Mouse (Mus musculus): ENCODE measurements around the gene Slit3.

DNA sequence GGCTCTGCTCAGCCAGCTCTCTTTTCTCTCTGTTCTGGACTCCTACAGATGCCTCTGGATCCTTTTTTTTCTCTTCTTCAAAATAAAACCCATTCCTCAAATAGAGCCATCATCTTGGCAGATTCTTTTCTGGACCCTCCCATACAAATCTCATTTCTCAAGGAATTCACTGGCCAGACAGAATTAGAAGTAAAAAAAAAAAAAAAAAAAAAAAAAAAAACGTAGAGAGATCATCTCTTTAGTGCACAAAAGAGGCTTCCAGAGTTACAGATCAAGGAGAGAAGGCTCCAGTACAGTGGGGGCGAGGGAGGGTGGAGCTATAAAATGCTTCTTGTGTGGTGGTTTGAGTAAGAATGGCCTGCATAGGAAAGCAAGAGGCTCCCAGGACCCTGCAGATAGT lies 10.2 kb upstream of the Slit3 start:
- TF ChIP-seq CTCF (IDR thresholded peaks at IDR 0.05; ENCODE audit: low read depth) = no peak
- TF ChIP-seq EP300 (IDR thresholded peaks at IDR 0.05; ENCODE audit: low read depth) = no peak

Measured in liver, embryonic 14.5 days (tissue).